Mouse (Mus musculus) adrenal gland (tissue): ENCODE results near the gene Cdh13.

ENCODE experiments used
- intact Hi-C: fragments of 180-260 bp; cut with DNase I; formaldehyde crosslinking; loops from one replicate; pipeline ENCODE4 v1.15.1; 2025

Gene Cdh13

GRCm38 (mm10) chr8:118884296-118884695 is 600.8 kb downstream of the Cdh13 start:
- intact Hi-C loops: no loop called here

- intact Hi-C loops: no loop called here
Observed at GRCm38 (mm10) chr8:118884988-118885387, 601.5 kb downstream of the Cdh13 start.

- intact Hi-C loops: no loop called here
Observed at GRCm38 (mm10) chr8:118902402-118902801, 618.9 kb downstream of the Cdh13 start.

- intact Hi-C loops: no loop called here
Observed at GRCm38 (mm10) chr8:118916513-118916912, 633.0 kb downstream of the Cdh13 start.

GRCm38 (mm10) chr8:118937412-118937811 is 653.9 kb downstream of the Cdh13 start:
- intact Hi-C loops: no loop called here

- intact Hi-C loops: no loop called here
Observed at GRCm38 (mm10) chr8:118938025-118938424, 654.5 kb downstream of the Cdh13 start.

GRCm38 (mm10) chr8:118951766-118952741 is 668.5 kb downstream of the Cdh13 start:
- intact Hi-C loops: no loop called here

- intact Hi-C loops: no loop called here
Observed at GRCm38 (mm10) chr8:118956109-118956508, 672.6 kb downstream of the Cdh13 start.

GRCm38 (mm10) chr8:118961877-118962545 is 678.5 kb downstream of the Cdh13 start:
- intact Hi-C loops: no loop called here

GRCm38 (mm10) chr8:118965101-118965840 is 681.7 kb downstream of the Cdh13 start:
- intact Hi-C loops: no loop called here

- intact Hi-C loops: no loop called here
Observed at GRCm38 (mm10) chr8:118968896-118969295, 685.4 kb downstream of the Cdh13 start.

GRCm38 (mm10) chr8:118979800-118980199 is 696.3 kb downstream of the Cdh13 start:
- intact Hi-C loops: no loop called here

GRCm38 (mm10) chr8:118983724-118984123 is 700.2 kb downstream of the Cdh13 start:
- intact Hi-C loops: no loop called here

GRCm38 (mm10) chr8:118986796-118987195 is 703.3 kb downstream of the Cdh13 start:
- intact Hi-C loops: no loop called here

- intact Hi-C loops: no loop called here
Observed at GRCm38 (mm10) chr8:118995641-118996188, 712.2 kb downstream of the Cdh13 start.

- intact Hi-C loops: no loop called here
Observed at GRCm38 (mm10) chr8:119000595-119000994, 717.1 kb downstream of the Cdh13 start.

- intact Hi-C loops: no loop called here
Observed at GRCm38 (mm10) chr8:119004821-119005220, 721.3 kb downstream of the Cdh13 start.

GRCm38 (mm10) chr8:119018675-119019074 is 735.1 kb downstream of the Cdh13 start:
- intact Hi-C loops: no loop called here

GRCm38 (mm10) chr8:119020781-119021180 is 737.2 kb downstream of the Cdh13 start:
- intact Hi-C loops: no loop called here

- intact Hi-C loops: no loop called here
Observed at GRCm38 (mm10) chr8:119021478-119021877, 737.9 kb downstream of the Cdh13 start.

GRCm38 (mm10) chr8:119022301-119022870 is 738.9 kb downstream of the Cdh13 start:
- intact Hi-C loops: no loop called here
